Mouse (Mus musculus): ENCODE measurements around the gene Rab30. TPM values are rescaled to one million over a fixed set of nuclear protein-coding genes. Genes with fewer than 3 reads are reported as not detected.

The Rab30 gene
- polyA plus RNA-seq, 1 experiment from 2014 or later, result 28.8 TPM

- DNase-seq, result peak; percentile 39
- Histone ChIP-seq H3K4me1 (ENCODE audit: insufficient read depth) (peaks cover 33% of the 10 kb centered on the region), H3K9ac (replicated peaks) (no peak overlapping the region; the same call in 1 of the 2 replicates), H3K4me3 (ENCODE audit: low read depth, low read length) (0 out of 2 replicates have a peak overlapping the region, but pooled peaks have one; percentile 0), H3K4me2 (ENCODE audit: low read depth, low read length) (peak overlapping the region; percentile 73), H3K9me3 (ENCODE audit: low read length) (no peaks in the 10 kb centered on the region), H3K27ac (ENCODE audit: low read depth) (peak overlapping the region; percentile 61), H3K27me3 (ENCODE audit: insufficient read depth, low read length) (no peaks in the 10 kb centered on the region), H3K36me3 (replicated peaks; ENCODE audit: insufficient read depth, low read length) (no peaks in the 10 kb centered on the region; the same call in 1 of the 2 replicates)
- ATAC-seq, result no peak
- no peak for TF ChIP-seq EP300 (IDR thresholded peaks at IDR 0.05; ENCODE audit: low read depth)
- no peak for TF ChIP-seq CTCF (IDR thresholded peaks at IDR 0.05; ENCODE audit: low read depth)
- WGBS (ENCODE audit: insufficient replicate concordance), result 45% methylated on average over 7 of the region's 7 CpGs
Observed at GRCm38 (mm10) chr7:92878575-92879285, 137.3 kb downstream of the Rab30 start.

- no peaks in the 10 kb centered on the region for H3K27me3 ChIP-seq (ENCODE audit: insufficient read depth, low read length)
- peak overlapping the region; percentile 45; the same call in 1 of the 2 replicates for H3K27ac ChIP-seq (ENCODE audit: low read depth)
- H3K9me3 ChIP-seq (ENCODE audit: low read length), result no peaks in the 10 kb centered on the region
- ATAC-seq (peak; percentile 80), DNase-seq (no peak)
- no peak overlapping the region for H3K4me3 ChIP-seq (ENCODE audit: low read depth, low read length)
- TF ChIP-seq EP300 (IDR thresholded peaks at IDR 0.05; ENCODE audit: low read depth) (peak; percentile 88), CTCF (IDR thresholded peaks at IDR 0.05; ENCODE audit: low read depth) (no peak)
- peaks cover 31% of the 10 kb centered on the region for H3K4me1 ChIP-seq (ENCODE audit: insufficient read depth)
- peaks cover 3% of the 10 kb centered on the region; the same call in 1 of the 2 replicates for H3K36me3 ChIP-seq (replicated peaks; ENCODE audit: insufficient read depth, low read length)
- WGBS (ENCODE audit: insufficient replicate concordance), result 50% methylated on average over 9 of the region's 9 CpGs
- H3K9ac ChIP-seq (replicated peaks), result no peak overlapping the region
- H3K4me2 ChIP-seq (ENCODE audit: low read depth, low read length), result peak overlapping the region; percentile 36
Observed at GRCm38 (mm10) chr7:92883850-92884716, 142.7 kb downstream of the Rab30 start.

- no peaks in the 10 kb centered on the region for H3K9me3 ChIP-seq (ENCODE audit: low read length)
- peaks cover 28% of the 10 kb centered on the region for H3K4me1 ChIP-seq (ENCODE audit: insufficient read depth)
- 0 out of 2 replicates have a peak overlapping the region, but pooled peaks have one; percentile 30 for H3K27ac ChIP-seq (ENCODE audit: low read depth)
- no peak for TF ChIP-seq EP300 (IDR thresholded peaks at IDR 0.05; ENCODE audit: low read depth)
- no peak for TF ChIP-seq CTCF (IDR thresholded peaks at IDR 0.05; ENCODE audit: low read depth)
- no peak overlapping the region; the same call in 1 of the 2 replicates for H3K9ac ChIP-seq (replicated peaks)
- DNase-seq (no peak), ATAC-seq (no peak)
- H3K36me3 ChIP-seq (replicated peaks; ENCODE audit: insufficient read depth, low read length), result peaks cover 3% of the 10 kb centered on the region; the same call in 1 of the 2 replicates
- peak overlapping the region; percentile 36 for H3K4me2 ChIP-seq (ENCODE audit: low read depth, low read length)
- 69% methylated on average over 6 of the region's 6 CpGs for WGBS (ENCODE audit: insufficient replicate concordance)
- H3K27me3 ChIP-seq (ENCODE audit: insufficient read depth, low read length), result no peaks in the 10 kb centered on the region
- H3K4me3 ChIP-seq (ENCODE audit: low read depth, low read length), result no peak overlapping the region
Observed at GRCm38 (mm10) chr7:92884998-92885660, 143.7 kb downstream of the Rab30 start.

- peak; percentile 52 for ATAC-seq
Observed at GRCm38 (mm10) chr7:92886801-92887200, 145.4 kb downstream of the Rab30 start.

GRCm38 (mm10) chr7:92887230-92887629, 145.8 kb downstream of the Rab30 start:
- 75% methylated on average over 5 of the region's 5 CpGs for WGBS (ENCODE audit: insufficient replicate concordance)
- DNase-seq (no peak), ATAC-seq (no peak)
- Histone ChIP-seq H3K4me2 (ENCODE audit: low read depth, low read length) (peak overlapping the region; percentile 23; the same call in 1 of the 2 replicates), H3K27me3 (ENCODE audit: insufficient read depth, low read length) (no peaks in the 10 kb centered on the region), H3K4me3 (ENCODE audit: low read depth, low read length) (no peak overlapping the region), H3K9ac (replicated peaks) (no peak overlapping the region), H3K4me1 (ENCODE audit: insufficient read depth) (peaks cover 22% of the 10 kb centered on the region), H3K27ac (ENCODE audit: low read depth) (no peak overlapping the region), H3K9me3 (ENCODE audit: low read length) (no peaks in the 10 kb centered on the region), H3K36me3 (replicated peaks; ENCODE audit: insufficient read depth, low read length) (0 out of 2 replicates have a peak, but pooled peaks cover 3% of the 10 kb centered on the region)
- TF ChIP-seq EP300 (IDR thresholded peaks at IDR 0.05; ENCODE audit: low read depth), result no peak

More at GRCm38 (mm10) chr7:92886801-92887200, 145.4 kb downstream of the Rab30 start:
- Histone ChIP-seq H3K4me2 (ENCODE audit: low read depth, low read length) (peak overlapping the region; percentile 23; the same call in 1 of the 2 replicates), H3K4me3 (ENCODE audit: low read depth, low read length) (no peak overlapping the region), H3K36me3 (replicated peaks; ENCODE audit: insufficient read depth, low read length) (0 out of 2 replicates have a peak, but pooled peaks cover 3% of the 10 kb centered on the region), H3K4me1 (ENCODE audit: insufficient read depth) (peaks cover 22% of the 10 kb centered on the region), H3K27me3 (ENCODE audit: insufficient read depth, low read length) (no peaks in the 10 kb centered on the region), H3K9ac (replicated peaks) (no peak overlapping the region), H3K27ac (ENCODE audit: low read depth) (peak overlapping the region; percentile 64), H3K9me3 (ENCODE audit: low read length) (no peaks in the 10 kb centered on the region)
- TF ChIP-seq EP300 (IDR thresholded peaks at IDR 0.05; ENCODE audit: low read depth) (peak; percentile 81), CTCF (IDR thresholded peaks at IDR 0.05; ENCODE audit: low read depth) (no peak)
- DNase-seq, result no peak
- WGBS (ENCODE audit: insufficient replicate concordance), result 60% methylated on average over 7 of the region's 7 CpGs

Data from liver, postnatal 0 days (tissue).